Mouse (Mus musculus) thymus, postnatal 14 days (tissue): ENCODE results near the gene Ptgr1.

Source experiments
- DNase-seq: peaks from one replicate; pipeline ENCODE4 v3.0.0; 2021

Gene Ptgr1

DNA sequence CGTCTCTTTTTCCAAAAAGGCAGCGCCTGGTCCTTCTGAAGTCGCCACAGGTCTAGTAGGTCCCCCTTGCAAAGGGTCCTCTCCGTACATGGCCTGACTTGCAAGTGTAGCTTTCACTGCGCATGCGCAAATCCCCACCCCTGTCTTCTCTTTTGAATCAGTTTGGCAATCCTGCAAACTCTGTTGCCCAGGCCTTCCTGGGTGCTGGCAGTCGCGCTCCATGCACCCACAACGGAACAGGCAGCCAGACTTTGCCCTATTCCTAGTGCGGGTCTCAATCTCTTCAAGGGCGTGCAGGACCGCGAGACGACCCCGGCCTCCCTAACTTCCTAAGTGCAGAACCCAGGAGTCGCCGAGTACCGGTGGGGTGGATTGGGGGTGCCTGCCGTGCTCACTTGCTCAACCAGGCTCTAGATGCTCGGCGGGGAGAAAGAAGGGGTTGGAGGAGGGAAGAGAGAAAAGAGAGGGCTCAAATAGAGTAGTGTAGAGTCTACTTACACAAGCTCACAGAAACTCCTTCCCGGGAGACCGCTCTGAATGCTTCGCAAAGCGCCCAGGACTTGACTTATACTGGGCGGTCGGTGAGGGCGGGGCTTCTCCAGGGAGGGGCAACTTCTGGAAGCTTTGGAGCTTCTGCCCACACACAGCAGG is at the start of gene Ptgr1:
Gene Ptgr1, minus strand, starts transcription at position 580 of the 651 bp plus-strand sequence.
- DNase-seq, result peak; percentile 92

- peak; percentile 23 for DNase-seq
Measured at GRCm38 (mm10) chr4:59035786-59036350, 48.9 kb upstream of the Ptgr1 start.

- peak; percentile 82 for DNase-seq
Measured at GRCm38 (mm10) chr4:59034918-59035785, 48.2 kb upstream of the Ptgr1 start, which contains the start of gene Gng10. TSS of gene Gng10 (plus strand) at chr4:59035088.

- peak; percentile 20 for DNase-seq
Measured at GRCm38 (mm10) chr4:59034325-59034917, 47.5 kb upstream of the Ptgr1 start.

DNA sequence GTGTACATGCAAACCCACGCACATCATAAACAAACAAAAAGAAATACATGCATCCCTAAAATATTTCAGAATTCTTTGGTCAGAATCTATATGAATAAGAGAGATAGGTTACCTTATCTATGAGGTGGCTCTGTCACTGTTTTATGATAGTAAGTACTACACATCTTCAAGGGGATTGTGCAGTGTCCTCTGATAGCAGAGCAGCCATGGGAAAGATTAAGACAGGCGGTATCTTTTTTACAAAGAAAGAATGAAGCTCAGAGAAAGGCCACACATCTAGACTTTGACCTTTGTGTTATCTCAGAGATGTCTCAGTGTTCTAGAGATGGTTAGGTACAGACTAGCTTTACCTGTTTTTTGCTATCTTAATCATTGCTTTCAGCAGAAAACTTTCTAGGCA is 30.0 kb upstream of the Ptgr1 start:
- no peak for DNase-seq

DNA sequence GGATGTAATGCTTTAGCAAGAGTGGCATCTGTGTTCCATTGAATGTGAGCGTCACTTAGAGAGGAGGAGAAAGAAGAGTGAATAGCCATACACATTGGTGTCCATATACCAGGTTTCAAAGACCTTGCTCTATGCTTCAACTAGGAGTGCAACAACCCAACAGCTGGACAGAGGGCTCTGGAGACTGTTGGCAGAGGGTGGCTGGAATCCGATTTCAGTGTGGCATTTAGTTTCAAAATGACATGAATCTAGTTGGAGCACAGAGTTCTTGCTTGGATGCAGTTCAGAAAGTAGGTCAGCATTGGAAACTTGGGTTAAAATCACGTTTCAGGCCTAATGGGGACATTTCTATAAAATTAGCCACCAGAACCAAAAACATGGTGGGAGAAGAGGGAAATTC is 28.3 kb upstream of the Ptgr1 start:
- no peak for DNase-seq

- peak; percentile 31 for DNase-seq
Measured at GRCm38 (mm10) chr4:59011446-59011845, 24.5 kb upstream of the Ptgr1 start.

GRCm38 (mm10) chr4:59009696-59010095 is 22.8 kb upstream of the Ptgr1 start:
- DNase-seq, result peak; percentile 26

GRCm38 (mm10) chr4:59009186-59009585 is 22.3 kb upstream of the Ptgr1 start:
- DNase-seq, result peak; percentile 44

DNA sequence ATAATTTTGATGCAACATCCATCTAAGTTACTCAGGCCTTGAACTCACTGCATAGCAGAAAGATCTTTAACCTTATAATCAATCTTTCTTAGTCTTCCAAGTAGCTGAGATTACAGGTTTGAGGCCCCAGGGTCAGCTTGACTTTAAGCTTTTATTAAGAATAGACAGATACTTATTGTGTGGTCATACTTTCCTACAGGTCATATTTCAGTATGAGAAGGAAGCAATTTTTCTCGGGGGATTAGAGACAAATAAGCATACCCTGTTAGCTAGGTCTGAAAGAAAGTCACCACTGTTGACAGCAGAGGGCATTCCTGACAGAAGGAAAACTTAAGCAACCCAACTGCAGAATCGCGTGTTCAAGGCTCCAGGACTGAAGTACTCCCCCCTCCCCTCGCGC is 21.1 kb upstream of the Ptgr1 start:
- DNase-seq, result no peak

DNA sequence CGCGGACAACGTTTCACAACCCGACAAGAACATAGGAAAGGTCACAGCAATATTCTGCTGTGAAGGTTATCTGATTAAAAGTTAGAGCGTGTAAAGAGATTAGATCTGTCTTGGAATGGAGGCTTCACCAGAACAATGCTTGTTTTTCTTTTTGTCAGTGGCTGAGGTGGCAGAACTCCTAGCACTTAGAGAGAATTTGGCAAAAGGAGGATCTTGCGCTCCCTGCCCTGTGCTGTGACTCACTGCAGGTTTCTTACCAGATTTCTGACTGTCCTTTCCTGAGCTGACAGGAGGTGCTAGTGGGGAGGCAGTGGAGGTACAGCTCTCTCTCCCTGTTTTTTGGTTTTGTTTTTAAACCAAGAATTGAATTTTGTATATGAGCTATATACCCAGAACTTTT is 20.1 kb upstream of the Ptgr1 start:
- no peak for DNase-seq

- DNase-seq, result no peak
Measured at GRCm38 (mm10) chr4:59006211-59006610, 19.3 kb upstream of the Ptgr1 start.

- DNase-seq, result no peak
Measured at GRCm38 (mm10) chr4:59003806-59004200, 16.9 kb upstream of the Ptgr1 start.

DNA sequence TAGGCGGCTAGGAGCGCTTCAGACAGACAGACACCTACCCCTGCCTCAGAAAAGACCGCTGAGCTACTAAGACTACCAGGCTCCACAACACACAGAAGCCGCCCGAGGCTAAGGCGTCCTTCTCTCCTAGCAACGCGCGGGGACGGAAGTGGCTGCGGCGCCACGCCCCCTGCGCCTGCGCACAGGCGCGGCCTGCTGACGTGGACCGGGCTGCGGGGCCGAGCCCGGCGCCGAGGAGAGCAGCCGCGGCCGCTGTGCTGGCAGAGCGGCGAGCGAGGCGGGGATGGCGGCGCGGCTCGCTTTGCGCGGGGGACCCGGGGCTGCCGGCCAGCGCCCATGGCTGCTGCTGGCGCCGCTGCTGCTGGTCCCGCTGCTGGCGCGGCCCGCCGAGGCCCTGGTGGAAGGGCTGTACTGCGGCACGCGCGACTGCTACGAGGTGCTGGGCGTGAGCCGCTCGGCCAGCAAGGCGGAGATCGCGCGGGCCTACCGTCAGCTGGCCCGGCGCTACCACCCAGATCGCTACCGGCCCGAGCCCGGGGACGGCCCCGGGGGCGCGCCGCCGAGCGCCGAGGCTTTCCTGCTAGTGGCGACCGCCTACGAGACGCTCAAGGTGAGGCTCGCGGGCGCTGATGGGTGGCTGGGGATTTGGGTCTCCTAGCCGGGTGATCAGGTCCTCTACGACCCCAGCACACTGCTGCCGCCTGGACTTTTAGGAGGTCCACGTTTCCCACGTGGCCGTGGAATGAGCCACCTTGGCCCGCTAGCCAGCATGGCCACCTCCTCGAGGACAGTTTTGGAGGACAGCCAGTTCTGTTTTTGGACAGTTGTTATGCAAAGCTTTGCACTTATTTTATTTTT is 16.3 kb upstream of the Ptgr1 start, which contains the start of gene Gm20503:
Gene Gm20503, plus strand, starts transcription at position 263 of the 858 bp plus-strand sequence.
- DNase-seq, result peak; percentile 95

- DNase-seq, result peak; percentile 72
Measured at GRCm38 (mm10) chr4:59000614-59001013, 13.7 kb upstream of the Ptgr1 start.

DNA sequence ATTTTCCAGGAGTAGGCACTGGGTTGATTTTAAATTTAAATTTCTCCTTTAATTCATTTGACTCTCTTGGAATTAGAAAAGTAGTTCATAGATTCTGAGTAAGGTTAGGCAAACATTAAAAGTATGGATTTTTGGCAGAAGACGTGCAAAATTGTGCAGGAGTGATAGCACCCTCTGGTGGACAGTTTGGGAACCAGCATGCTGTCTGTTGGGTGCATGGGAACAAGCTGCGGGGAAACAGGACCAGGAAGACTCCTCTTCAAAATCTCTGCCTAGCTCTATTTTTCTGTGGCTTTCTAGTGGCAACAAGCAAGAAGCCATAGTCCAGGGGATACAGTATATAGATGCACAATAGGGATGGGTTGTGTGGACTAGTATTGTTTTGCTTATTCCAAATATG is 12.8 kb upstream of the Ptgr1 start:
- peak; percentile 80 for DNase-seq

DNA sequence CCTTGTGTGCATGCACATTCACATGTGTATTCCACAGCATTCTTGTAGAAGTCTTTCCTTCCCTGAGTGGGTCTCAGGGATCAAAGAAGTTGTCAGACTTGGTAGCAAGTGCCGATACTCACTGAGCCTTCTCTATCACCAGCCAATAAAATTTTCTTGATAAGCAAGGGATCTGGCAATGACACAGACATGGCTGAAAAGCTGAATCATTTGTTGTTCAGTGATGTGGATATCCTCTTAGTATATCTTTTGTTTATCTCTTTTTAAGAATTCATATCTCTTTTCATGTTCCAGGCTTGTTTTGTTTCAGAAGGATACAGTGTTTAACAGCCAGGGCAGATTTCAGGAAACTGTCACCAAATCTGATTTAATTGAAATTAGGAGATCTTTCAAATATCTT is 11.8 kb upstream of the Ptgr1 start:
- no peak for DNase-seq

DNA sequence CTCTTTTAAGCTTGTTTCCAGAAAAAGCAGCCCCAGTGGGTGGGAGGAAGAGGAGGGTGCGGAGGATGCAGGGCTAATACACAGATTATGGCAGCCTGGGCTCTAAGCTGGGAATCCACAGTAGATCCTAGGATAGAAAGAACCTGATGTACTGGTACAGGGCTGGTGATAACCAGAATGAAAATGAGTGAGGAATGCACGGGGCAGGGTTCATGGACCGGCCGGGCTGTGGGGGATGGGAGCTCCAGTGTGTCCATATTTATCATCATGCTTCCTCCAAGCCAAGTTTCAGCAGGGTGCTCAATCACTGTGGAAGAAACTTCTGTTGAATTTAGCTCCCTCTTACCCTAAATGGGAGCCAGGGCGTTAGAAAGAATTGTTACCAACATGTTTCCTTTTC is 10.2 kb upstream of the Ptgr1 start:
- DNase-seq, result no peak

DNA sequence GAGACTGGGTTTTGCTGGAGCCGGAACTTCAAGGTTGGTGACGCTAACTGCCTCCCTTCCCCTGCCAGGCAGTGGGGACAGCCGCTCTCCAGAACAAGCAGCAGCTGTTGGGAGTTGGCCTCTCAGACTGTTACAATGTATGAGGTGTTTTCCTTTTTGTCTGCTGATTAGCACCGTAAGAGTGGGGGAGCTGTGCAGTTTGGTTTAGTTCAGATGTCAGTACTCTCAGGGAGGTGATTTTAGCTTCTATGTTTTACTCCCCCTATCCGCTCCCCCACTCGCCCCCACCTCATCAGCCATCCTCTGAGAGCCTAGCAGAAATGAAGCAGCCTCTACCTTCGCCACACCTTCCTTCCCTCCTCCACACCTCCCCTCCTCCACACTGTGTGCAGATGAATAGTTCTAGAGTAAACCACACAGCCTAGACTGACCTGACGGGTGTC is 8.4 kb upstream of the Ptgr1 start:
- DNase-seq, result no peak

GRCm38 (mm10) chr4:58994762-58995161 is 7.8 kb upstream of the Ptgr1 start, which contains the start of gene Dnajc25:
TSS of gene Dnajc25 (plus strand) at chr4:58995062.
- no peak for DNase-seq

DNA sequence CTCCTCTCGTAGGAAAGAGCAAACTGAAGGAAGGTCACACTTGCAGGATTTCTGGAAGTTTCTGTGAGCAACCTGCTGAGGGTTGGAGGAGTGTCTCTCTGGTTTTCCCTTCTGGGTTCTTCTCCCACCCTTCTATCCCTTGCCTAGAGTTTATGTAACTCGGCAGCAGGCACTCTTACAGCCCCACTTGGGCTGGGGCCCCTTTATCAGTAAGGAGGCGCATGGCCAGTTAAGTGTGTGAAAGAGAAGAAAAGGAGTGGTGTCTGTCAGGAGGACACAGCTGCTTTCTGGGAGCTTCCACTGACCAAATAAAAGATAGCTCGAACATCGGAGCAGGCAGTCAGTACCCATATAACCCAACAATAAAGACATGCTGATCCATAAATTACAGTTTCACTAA is 5.3 kb upstream of the Ptgr1 start:
- no peak for DNase-seq
